Mouse (Mus musculus) gastrocnemius, postnatal 36 days (tissue): ENCODE measurements around the gene Gm10665. TPM values are rescaled to one million over a fixed set of nuclear protein-coding genes. Genes with fewer than 3 reads are reported as not detected.
"Not testable (repeated sequence)": the region's sequence is repeated elsewhere in the genome, so short reads cannot be mapped to it uniquely, and the experiment has no call there.

Experiments used
- DNase-seq, 2 experiments: peaks; one replicate each; pipeline ENCODE4 v3.0.0; 2022
- intact Hi-C: fragments of 180-260 bp; cut with DNase I; formaldehyde crosslinking; loops from one replicate; pipeline ENCODE4 v1.15.1; 2025
- long read RNA-seq, 2 experiments: library from polyadenylated mRNA; stranded (forward); transcript quantifications; one replicate each; pipeline ENCODE4 v2.0.0; 2021
- total RNA-seq, 2 experiments: library from RNA; stranded (reverse); gene quantifications; 2 replicates each; pipeline ENCODE4 v1.2.3; 2021

Gm10665 gene
- not detected for total RNA-seq
- long read RNA-seq, experiment 1: 0 reads
- long read RNA-seq, experiment 2: 0 reads

DNA sequence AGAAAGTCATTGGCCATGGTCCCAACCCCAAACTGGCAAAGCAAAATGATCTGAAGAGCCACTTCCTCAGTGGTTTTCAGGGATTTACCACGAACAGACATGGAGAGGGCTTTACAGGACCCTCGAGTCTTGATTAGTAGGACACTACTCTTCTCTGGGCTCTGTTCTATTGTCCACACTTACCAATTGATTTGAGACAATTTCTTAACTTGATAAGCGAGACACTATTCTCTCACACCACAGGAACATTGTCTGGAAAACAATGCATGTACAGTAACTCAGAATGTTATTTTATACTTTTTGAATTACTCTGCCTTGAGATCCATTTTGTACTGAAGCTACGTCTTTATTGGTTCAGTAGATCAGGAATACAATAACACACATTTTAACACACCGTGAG, at the start of gene Gm10665:
Gene Gm10665, minus strand, starts transcription at position 101 of the 400 bp plus-strand sequence.
- DNase-seq, intact Hi-C loops: not testable (repeated sequence)

GRCm38 (mm10) chr7:22499578-22499977, 35.7 kb upstream of the Gm10665 start, which contains the start of gene Vmn1r151:
Vmn1r151 (minus strand) TSS chr7:22499678.
- intact Hi-C loops, DNase-seq: not testable (repeated sequence)

- intact Hi-C loops, DNase-seq: not testable (repeated sequence)
Observed at GRCm38 (mm10) chr7:22438129-22438528, 25.7 kb downstream of the Gm10665 start, which contains the start of gene Vmn1r149. Vmn1r149 (minus strand) TSS chr7:22438229.

DNA sequence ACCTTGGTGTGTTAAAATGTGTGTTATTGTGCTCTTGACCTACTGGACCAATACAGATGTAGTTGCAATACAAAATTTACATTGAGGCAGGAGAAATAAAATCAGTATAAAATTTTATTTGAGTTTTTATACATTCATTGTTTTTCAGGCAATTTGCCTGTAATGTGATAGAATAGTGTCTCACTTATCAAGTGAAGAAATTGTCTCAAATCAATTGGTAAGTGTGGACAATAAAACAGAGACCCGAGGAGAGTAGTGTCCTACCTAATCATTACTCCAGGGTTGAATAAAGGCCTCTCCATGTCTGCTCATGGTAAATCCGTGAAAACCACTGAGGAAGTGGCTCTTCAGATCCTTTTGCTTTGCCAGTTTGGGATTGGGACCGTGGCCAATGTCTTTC, 50.6 kb downstream of the Gm10665 start, which contains the start of gene Vmn1r148:
Gene Vmn1r148, plus strand, starts transcription at position 301 of the 400 bp plus-strand sequence.
- DNase-seq, intact Hi-C loops: not testable (repeated sequence)

Other genes starting within 250 kb of the Gm10665 start
- gene Gm8453, start 234.6 kb downstream of the Gm10665 start, total RNA-seq: not detected
- not detected for gene Gm4187, start 134.4 kb downstream of the Gm10665 start, total RNA-seq
- gene Gm8660, start 93.0 kb downstream of the Gm10665 start, total RNA-seq: not detected
- gene Vmn1r148, start 50.5 kb downstream of the Gm10665 start, total RNA-seq: not detected
- gene Vmn1r149, start 25.8 kb downstream of the Gm10665 start, total RNA-seq: not detected
- not detected for gene Vmn1r151, start 35.6 kb upstream of the Gm10665 start, total RNA-seq
- gene Vmn1r152, start 58.9 kb upstream of the Gm10665 start, total RNA-seq: not detected
- not detected for gene Gm8677, start 70.8 kb upstream of the Gm10665 start, total RNA-seq
- not detected for gene Gm4201, start 101.3 kb upstream of the Gm10665 start, total RNA-seq
- not detected for gene Gm4565, start 124.1 kb upstream of the Gm10665 start, total RNA-seq
- not detected for gene Vmn1r155, start 193.9 kb upstream of the Gm10665 start, total RNA-seq
- gene Gm8693, start 228.2 kb upstream of the Gm10665 start, total RNA-seq: not detected